Mouse (Mus musculus) megakaryocyte, adult 5-6 weeks (primary cell): ENCODE results near the gene Gan. TPM values are rescaled to one million over a fixed set of nuclear protein-coding genes. Genes with fewer than 3 reads are reported as not detected.

Experiments used
- total RNA-seq, 2 experiments: library from RNA; stranded (forward) in 1 of 2; stranded (reverse) in 1 of 2; fragments of 153-499, 151-499 nt in 1 of 2; fragments of 221-1000, 200-1000 nt in 1 of 2; gene quantifications; 2 replicates each; pipeline versions ENCODE4 v1.2.3 to v1.2.4; 2015 to 2017

The Gan gene
- total RNA-seq, 2 experiments from 2014 or later, result 4.8 to 5.4 TPM

Other genes starting within 250 kb of the Gan start
- gene Cmc2, start 236.7 kb upstream of the Gan start, total RNA-seq (2015), result 43.3 and 49.2 TPM in 2 replicates
- 51.7 and 66.0 TPM in 2 replicates for gene Cmc2, start 236.7 kb upstream of the Gan start, total RNA-seq (2017)
- gene Cenpn, start 236.4 kb upstream of the Gan start, total RNA-seq (2015), result 26.9 and 35.6 TPM in 2 replicates
- 35.7 and 36.8 TPM in 2 replicates for gene Cenpn, start 236.4 kb upstream of the Gan start, total RNA-seq (2017)
- gene Atmin, start 214.7 kb upstream of the Gan start, total RNA-seq (2015), result 12.3 and 14.5 TPM in 2 replicates
- 8.6 and 11.3 TPM in 2 replicates for gene Atmin, start 214.7 kb upstream of the Gan start, total RNA-seq (2017)
- 0.40 and 0.43 TPM in 2 replicates for gene 1700030J22Rik, start 179.2 kb upstream of the Gan start, total RNA-seq (2015)
- gene 1700030J22Rik, start 179.2 kb upstream of the Gan start, total RNA-seq (2017), result 0.29 and 0.37 TPM in 2 replicates
- gene Gcsh, start 164.6 kb upstream of the Gan start, total RNA-seq (2015), result 12.6 and 15.5 TPM in 2 replicates
- 12.6 and 25.3 TPM in 2 replicates for gene Gcsh, start 164.6 kb upstream of the Gan start, total RNA-seq (2017)
- 0.04 and 0.07 TPM in 2 replicates for gene Pkd1l2, start 75.7 kb upstream of the Gan start, total RNA-seq (2015)
- gene Pkd1l2, start 75.7 kb upstream of the Gan start, total RNA-seq (2017), result 0.04 and 0.08 TPM in 2 replicates
- not detected in 2 replicates for gene Bco1, start 62.3 kb upstream of the Gan start, total RNA-seq (2015)
- not detected in 2 replicates for gene Bco1, start 62.3 kb upstream of the Gan start, total RNA-seq (2017)
- gene Cmip, start 98.9 kb downstream of the Gan start, total RNA-seq (2015), result 58.4 and 60.3 TPM in 2 replicates
- 22.7 and 26.5 TPM in 2 replicates for gene Cmip, start 98.9 kb downstream of the Gan start, total RNA-seq (2017)